Mouse (Mus musculus) kidney, adult 2 months (tissue): Measurements from ENCODE around the gene Gm3448.

Experiments used
- CTCF ChIP-seq: fragments of 200-500 bp; conservative IDR thresholded peaks from 2 replicates; pipeline ENCODE4 v1.5.1; 2011; ENCODE audit warnings: low read depth, mild to moderate bottlenecking, control low read depth, low read length, moderate library complexity, mixed read lengths; ENCODE audit not compliant: insufficient read depth, insufficient read length
- POLR2A ChIP-seq: fragments of 200-500 bp; IDR thresholded peaks from one replicate; pipeline ENCODE4 v1.6.1; 2011; ENCODE audit warnings: low read depth, low read length, control low read depth

- TF ChIP-seq CTCF, result no peak
- TF ChIP-seq POLR2A, result no peak
Observed at GRCm38 (mm10) chr17:15068040-15068792, 26.9 kb upstream of the Gm3448 start.
